Mouse (Mus musculus) c-Kit-positive CD71-positive TER-119-negative erythroid progenitor cells, embryonic 14.5 days (primary cell): Measurements from ENCODE around the gene Dolk.
A peak's percentile ranks its signal among the peaks of the same experiment; 100 is the strongest.

Experiments
- DNase-seq: peaks from one replicate; pipeline ENCODE4 v3.0.0-alpha.2; 2013; ENCODE audit warnings: low read depth

Gene Dolk

GRCm38 (mm10) chr2:30267466-30267865 lies 18.7 kb downstream of the Dolk start:
- no peak for DNase-seq

- DNase-seq, result no peak
Measured at GRCm38 (mm10) chr2:30266392-30266941, 19.7 kb downstream of the Dolk start.

GRCm38 (mm10) chr2:30265767-30266253 lies 20.3 kb downstream of the Dolk start, which contains the start of gene Phyhd1:
TSS of gene Phyhd1 (plus strand) at chr2:30266203.
- DNase-seq, result no peak

DNA sequence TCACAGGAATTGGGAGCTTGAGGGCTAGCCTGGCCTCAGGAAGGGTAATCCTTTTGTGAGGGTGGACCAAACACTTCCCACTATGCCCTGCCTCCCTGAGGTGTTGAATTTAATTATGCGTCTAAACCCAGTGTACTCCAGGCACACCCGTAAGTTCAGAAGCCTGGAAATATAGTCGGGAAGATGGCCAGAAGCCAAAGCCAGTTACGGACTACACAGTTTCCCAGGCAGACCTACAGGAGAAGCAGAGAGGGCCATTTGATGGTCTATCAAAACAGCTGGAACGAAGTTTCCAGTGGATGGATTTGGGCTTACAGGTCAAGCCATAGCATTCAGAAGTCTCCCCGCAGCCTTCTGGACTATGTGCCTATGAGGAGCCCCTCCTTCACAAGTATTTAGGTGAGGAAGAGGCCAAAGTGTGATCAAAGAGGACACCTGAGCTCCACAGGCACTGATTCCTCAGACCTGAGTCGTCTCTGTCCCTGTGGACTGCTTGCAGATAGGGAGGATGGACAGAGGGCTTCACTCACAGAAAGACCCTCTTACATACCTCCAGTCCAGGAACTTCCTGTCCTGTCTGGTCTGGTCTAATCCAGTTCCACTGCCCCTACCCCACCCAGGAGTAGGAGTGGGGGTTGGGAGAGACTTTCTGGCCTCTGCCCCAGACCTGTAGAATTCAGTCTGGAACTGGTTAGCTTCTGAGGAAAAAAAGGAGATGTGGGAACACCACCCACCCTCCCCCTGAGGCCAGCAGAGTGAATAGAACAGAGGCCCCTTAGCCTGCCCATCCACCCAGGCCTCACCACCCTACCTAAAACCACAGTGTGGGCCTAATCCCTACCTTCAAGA lies 21.2 kb downstream of the Dolk start:
- DNase-seq, result no peak

- no peak for DNase-seq
Measured at GRCm38 (mm10) chr2:30263811-30264210, 22.3 kb downstream of the Dolk start.

DNA sequence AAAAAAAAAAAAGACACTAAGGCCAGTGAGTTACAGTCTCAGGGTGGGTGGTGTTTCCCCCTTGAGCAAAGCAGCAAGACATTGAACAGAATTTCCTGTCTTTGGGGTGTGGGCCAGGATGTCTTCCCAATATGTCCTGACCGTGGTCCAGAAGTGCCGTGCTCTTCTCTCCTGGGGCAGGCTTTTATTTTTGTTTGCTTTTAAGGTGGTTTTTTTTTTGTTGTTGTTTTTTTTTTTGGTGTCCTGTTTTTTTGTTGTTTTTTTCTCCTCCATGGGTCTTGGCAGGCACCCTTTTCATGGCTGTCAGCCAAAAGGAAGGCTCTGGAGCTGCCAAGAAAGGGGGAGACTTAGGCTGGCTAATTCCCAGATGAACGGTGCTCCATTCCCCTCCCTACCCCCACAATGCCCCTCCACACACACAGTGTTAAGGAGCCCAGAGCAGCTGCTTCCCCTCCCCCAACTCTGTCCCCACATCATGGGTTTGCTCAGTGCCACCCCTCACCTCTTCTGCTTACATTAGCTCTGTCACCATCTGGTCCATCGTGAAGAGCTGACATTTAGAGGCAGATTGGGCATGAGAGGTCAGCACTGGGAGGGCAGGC lies 23.2 kb downstream of the Dolk start:
- no peak for DNase-seq

DNA sequence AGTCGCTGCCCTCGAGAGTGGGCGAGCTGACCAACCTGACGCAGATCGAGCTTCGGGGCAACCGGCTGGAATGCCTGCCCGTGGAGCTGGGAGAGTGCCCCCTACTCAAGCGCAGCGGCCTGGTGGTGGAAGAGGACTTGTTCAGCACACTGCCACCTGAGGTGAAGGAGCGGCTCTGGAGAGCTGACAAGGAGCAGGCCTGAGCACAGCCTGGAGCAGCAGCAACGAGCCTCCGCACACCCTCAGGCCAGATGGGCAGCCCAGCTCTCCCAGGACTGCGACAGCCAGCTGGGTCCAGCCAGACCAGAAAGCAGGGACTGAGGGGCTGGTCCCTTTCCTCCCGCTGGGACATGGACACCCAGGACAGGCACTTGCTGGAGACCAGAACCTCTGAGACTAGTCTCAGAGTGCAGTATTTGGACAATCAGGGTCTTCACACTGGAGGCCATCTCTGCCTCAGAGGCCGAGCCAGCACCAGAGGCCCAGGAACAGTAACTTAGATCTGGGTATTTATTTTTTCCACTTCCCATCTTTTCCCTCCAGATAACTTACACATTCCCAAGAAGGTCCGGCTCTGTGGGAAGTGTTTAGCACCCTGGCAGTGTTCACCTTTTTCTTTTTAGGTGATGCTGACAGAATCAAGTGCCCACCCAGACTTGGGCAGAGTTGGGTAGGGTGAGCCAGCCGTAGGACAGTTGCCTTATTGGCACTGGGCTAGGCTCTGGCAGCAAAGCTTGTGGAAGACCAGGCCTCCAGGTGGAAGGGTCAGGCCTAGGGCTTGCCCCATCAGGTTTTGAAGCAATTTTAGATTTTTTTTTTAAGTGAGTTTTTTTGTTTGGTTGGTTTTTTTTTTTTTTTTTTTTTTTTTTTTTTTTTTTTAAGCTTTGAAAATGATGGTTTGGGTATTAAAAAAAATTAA lies 24.0 kb downstream of the Dolk start:
- no peak for DNase-seq

DNA sequence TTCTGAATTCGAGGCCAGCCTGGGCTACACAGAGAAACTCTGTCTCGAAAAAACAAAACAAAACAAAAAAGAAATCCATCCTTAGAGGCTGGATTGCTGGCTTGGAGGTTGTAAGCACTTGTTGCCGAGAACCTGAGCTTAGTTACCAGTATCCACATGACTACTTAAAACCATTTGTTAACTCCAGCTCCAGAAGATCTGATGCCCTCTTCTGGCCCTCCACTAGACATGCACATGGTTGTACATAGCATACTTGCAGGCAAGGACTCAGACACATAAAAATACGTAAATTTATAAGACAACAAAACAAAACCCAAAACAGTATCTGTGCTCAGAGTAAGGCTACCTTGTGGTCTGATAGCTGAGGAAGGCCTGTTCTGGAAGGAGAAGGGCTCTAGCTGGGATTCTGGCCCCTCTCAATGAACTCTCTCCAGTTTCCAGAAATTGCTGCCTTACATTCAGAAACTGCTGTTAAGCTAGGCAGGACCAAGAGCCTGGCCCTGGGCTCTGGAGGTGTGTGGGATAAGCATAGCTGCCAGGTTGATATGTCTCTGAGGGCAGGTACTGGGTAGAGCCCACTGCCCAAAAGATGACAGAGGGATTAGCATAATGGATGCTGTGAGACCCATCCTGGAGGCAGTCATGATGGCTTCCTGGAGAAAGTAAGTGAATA lies 24.9 kb downstream of the Dolk start:
- DNase-seq, result no peak

GRCm38 (mm10) chr2:30259131-30260064 lies 26.7 kb downstream of the Dolk start:
- DNase-seq, result no peak

- DNase-seq, result no peak
Measured at GRCm38 (mm10) chr2:30258600-30258999, 27.5 kb downstream of the Dolk start.

DNA sequence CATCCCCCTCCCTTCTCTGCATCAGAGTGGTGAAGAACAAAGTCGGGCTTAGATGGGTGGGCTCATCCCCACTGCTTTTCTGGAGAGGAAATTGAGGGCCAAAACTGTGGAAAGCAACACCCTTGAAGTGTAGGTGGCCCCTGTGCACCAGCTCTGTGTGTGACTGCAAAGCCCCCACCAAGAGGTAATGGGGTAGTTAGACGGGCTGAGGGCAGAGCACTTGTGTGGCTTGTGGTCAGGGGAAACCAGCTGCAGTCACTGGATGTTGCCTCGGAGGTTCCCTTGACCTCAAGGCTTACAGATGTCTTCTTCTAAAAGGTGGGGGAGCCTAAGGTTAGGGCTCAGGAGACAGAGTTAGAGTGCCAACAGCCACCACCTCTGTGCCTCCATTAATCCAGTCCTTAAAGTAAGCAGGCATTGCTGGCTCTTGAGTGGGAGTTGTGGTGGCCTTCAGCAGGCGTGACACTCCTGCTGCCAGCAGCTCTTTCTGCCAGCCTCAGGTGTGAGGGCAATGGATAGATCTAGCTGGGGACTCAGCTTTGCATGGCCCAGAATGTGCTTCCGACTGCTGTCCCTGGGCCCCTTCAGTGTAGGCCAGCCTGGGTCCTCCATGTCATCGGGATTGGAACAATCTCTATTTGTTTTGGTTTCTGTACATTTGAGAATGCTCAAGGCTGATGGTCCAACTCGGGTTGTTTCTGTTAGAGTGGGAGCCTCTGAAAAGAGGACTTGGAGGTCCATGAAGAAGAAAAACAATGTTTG lies 28.3 kb downstream of the Dolk start:
- DNase-seq, result no peak

- DNase-seq, result no peak
Measured at GRCm38 (mm10) chr2:30256616-30257350, 29.4 kb downstream of the Dolk start.

DNA sequence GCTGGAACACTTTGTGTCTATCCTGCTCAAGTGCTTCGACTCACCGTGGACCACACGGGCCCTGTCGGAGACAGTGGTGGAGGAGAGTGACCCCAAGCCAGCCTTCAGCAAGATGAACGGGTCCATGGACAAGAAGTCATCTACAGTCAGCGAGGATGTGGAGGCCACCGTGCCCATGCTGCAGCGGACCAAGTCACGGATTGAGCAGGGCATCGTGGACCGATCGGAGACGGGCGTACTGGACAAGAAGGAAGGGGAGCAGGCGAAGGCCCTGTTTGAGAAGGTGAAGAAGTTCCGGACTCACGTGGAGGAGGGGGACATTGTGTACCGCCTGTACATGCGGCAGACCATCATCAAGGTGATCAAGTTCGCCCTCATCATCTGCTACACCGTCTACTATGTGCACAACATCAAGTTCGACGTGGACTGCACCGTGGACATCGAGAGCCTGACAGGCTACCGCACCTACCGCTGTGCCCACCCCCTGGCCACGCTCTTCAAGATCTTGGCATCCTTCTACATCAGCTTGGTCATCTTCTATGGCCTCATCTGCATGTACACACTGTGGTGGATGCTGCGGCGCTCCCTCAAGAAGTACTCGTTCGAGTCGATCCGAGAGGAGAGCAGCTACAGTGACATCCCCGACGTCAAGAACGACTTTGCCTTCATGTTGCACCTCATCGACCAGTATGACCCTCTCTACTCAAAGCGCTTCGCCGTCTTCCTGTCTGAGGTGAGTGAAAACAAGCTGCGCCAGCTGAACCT lies 30.3 kb downstream of the Dolk start:
- no peak for DNase-seq

GRCm38 (mm10) chr2:30253809-30254208 lies 32.3 kb downstream of the Dolk start:
- no peak for DNase-seq

GRCm38 (mm10) chr2:30252521-30252920 lies 33.6 kb downstream of the Dolk start:
- no peak for DNase-seq

DNA sequence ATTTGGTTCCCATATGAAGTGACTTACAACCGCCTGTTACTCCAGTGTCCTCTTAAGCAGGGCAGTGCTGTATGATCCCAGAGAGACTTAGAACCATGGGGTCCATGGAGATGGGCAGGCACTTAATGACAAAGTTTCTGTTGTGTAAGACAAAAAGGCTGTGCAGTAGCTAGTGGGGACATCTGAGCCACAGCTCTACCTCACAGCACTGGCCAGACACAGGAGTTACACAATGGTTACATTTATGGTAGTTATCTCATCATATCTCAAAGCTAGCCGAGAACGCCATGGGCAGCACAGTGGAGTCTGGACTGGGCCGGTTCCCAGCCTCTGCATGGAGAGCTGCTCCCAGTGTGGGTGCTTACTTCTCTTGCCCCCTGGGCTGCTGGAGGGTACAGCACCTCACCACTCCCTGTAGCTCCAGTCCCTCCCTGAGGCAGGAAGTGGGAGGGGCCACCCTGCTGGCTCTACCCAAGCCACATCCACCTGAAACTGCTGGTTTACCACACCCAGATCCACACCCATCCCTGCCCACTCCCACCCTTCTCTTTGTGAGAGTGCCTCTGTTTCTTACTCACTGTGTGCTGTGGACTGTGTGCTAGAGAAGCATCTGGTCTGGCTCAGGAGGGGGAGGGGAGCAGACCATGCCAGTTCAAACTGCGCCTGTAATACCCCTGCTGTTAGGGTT lies 34.6 kb downstream of the Dolk start:
- DNase-seq, result peak; percentile 39
